Comparison of ENCODE assay signal across 16 mouse cellular contexts in genomic region chr10:25406695-25407094, GRCm38 (mm10).
"Had no signal": no experiment of that assay in that cellular context is flagged by ENCODE, and none has a peak within 500 bp of the region (broad histone marks: within the 10 kb centered on the region; RNA-seq: fewer than 3 reads in every experiment).

No protein-coding gene starts in this region.

- H3K9me3 ChIP-seq: neural tube, embryonic 13.5 days; neural tube, embryonic 15.5 days; stomach, embryonic 15.5 days had no signal

- H3K4me2 ChIP-seq: neural tube, embryonic 13.5 days; neural tube, embryonic 15.5 days; stomach, embryonic 15.5 days had no signal

- H3K9ac ChIP-seq: neural tube, embryonic 13.5 days; neural tube, embryonic 15.5 days; stomach, embryonic 15.5 days had no signal

- DNase-seq: retina, postnatal 1 day; right cerebral cortex, adult 18-20 months; right cerebral cortex, postnatal 14 days; right cerebral cortex, postnatal 25 days; right cerebral cortex, postnatal 4 days; spleen, adult 18-20 months; thymus, adult 18-20 months; thymus, adult 2 months; thymus, postnatal 14 days; thymus, postnatal 25 days; thymus, postnatal 36 days; thymus, postnatal 4 days had no signal

- H3K4me3 ChIP-seq: neural tube, embryonic 13.5 days; neural tube, embryonic 15.5 days; stomach, embryonic 15.5 days had no signal

- H3K27me3 ChIP-seq: neural tube, embryonic 13.5 days; neural tube, embryonic 15.5 days; stomach, embryonic 15.5 days had no signal

- H3K27ac ChIP-seq: neural tube, embryonic 13.5 days; neural tube, embryonic 15.5 days; stomach, embryonic 15.5 days; stomach, postnatal 0 days had no signal

- H3K36me3 ChIP-seq: neural tube, embryonic 13.5 days; neural tube, embryonic 15.5 days; stomach, embryonic 15.5 days had no signal

- H3K4me1 ChIP-seq: neural tube, embryonic 15.5 days; stomach, embryonic 15.5 days had no signal
